Mouse (Mus musculus) monocyte, adult 5-6 weeks (primary cell): Measurements from ENCODE around the gene Olfr1344. TPM values are rescaled to one million over a fixed set of nuclear protein-coding genes. Genes with fewer than 3 reads are reported as not detected.
"Not testable (repeated sequence)": the region's sequence is repeated elsewhere in the genome, so short reads cannot be mapped to it uniquely, and the experiment has no call there.

Source experiments
- ATAC-seq: fragments of 153-309, 156-312 bp; replicated peaks from 2 replicates; pipeline ENCODE4 v1.8.0; 2017; ENCODE audit warnings: mild to moderate bottlenecking; ENCODE audit not compliant: low TSS enrichment, insufficient number of reproducible peaks, severe bottlenecking, poor library complexity, low FRiP score
- total RNA-seq: library from RNA; stranded (forward); fragments of 200-1000, 200-491, 200-594 nt; gene quantifications from 3 replicates; pipeline ENCODE4 v1.2.3, GENCODE M21; 2017

Gene Olfr1344
- not detected in 3 replicates for total RNA-seq

DNA sequence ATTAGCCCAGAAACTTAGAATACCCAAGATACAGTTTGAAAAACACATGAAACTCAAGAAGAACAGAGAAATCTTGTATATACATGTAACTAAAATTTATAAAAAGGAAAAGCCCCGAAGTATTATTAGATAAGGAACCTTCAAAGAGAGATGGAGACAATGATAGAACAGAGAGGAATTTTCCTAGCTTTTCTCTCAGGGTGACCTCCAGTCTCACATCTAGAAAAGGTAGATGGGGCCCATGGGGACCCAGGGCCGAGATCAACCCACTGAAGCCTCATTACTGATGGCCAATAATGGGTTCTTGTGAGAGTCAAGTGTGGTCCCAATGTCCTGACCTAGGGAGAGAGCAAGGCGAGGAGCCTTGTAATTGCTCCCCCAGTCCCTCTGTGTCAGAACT lies at the start of gene Olfr1344:
Gene Olfr1344, plus strand, starts transcription at position 301 of the 400 bp plus-strand sequence.
- ATAC-seq: no peak

DNA sequence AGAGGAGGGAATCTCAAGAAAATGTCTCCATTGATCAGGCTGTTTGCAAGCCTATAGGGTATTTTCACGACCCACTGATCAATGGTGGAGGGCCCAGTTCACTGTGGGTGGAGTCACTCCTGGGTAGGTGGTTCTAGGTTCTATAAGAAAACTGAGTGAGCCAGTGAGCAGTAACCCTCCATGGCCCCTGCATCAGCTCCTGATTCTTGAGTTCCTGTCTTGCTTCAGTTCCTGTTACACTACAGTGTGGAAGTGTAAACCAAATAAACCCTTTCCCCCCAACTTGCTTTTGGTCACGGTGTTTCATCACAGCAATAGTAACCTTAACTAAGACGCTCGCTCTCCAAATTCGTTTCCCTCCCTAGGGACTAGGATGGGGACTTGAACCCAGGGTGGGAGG lies 49.5 kb upstream of the Olfr1344 start:
- ATAC-seq: no peak

DNA sequence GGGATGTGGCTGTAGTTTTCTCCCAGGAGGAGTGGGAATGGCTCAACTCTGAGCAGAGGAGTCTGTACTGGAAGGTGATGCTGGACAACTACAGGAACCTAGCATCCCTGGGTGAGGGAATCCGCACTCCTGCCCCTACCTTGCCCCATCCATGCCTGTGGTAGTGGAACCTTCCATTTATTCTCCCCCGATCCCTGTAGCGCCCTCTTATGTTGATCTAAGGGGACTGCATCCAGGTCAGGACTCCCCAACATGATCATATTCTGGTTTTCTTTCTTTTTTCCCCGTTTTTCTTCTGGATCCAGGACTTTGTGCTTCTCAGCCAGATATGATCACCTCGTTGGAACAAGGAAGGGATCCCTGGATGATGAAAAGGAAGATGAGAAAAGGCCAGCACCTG lies 49.0 kb upstream of the Olfr1344 start:
- no peak for ATAC-seq

DNA sequence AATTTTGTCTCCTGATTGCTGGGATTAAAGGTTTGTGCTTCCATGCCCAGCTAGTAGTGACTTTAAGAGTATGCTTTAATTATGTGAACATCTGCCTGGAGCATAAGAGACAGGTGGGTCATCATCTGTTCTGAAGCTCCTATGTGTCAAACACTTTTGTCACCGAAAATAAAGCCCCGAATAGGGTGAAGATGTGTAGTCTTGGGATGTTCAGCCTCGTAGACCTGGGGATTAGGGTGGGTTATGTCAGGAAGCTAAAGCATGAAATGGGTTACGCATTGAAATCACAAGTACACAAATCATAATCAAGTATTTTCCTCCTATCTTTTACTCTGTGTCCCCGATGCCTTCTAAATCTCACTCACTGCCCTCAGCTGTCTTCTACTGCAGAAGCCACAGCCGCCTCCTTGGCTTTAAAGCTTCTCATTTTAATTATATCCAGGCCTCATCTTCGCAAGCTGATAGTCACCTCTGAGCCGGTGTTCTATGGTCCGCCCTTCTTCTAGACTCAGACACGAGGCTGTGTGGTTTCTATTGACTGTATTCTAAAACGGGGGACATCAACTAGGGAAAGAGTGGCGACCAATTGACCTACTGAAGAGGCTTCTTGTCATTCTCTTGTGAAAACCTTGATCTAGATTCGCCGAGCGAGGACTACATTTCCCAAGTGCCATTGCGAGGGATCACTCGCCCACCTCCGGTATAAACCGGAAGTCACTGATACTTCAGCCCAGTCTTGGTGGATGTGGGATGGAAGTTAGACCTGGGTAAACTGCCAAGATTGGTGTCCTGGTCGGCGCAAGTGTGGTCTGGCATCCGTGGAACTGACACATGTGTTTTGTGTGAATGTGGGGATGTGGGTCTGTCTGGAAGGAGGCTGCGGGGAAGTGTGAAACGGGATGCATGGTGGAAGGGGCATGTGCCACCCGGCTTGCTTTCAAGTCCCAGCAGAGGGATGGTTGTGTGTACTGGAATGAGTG lies 40.2 kb upstream of the Olfr1344 start, which contains the start of gene Smim17:
Gene Smim17, plus strand, starts transcription at position 720 of the 980 bp plus-strand sequence.
- peak; percentile 73 for ATAC-seq

DNA sequence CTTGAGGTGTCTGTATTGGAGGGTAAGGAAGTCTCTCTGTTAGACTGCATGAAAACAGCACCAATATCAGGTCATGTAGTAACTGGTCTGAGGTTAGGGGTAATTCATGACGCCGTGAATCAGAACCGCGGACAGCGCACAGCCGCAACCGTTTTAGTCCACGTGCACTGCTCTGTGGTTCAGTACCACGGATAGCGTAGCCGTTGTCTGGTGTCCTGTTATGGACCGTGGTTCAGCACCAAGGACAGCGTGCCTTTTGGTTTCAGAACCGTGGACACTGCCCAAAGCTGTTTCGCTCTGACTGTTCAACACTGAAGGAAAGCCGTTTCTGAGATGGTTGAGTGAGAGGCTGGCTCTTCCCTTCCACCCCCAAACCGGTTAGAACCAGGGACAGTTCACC lies 28.4 kb upstream of the Olfr1344 start, which contains the start of gene Gm20715:
Gene Gm20715, plus strand, starts transcription at position 235 of the 400 bp plus-strand sequence.
- ATAC-seq: peak; percentile 83

DNA sequence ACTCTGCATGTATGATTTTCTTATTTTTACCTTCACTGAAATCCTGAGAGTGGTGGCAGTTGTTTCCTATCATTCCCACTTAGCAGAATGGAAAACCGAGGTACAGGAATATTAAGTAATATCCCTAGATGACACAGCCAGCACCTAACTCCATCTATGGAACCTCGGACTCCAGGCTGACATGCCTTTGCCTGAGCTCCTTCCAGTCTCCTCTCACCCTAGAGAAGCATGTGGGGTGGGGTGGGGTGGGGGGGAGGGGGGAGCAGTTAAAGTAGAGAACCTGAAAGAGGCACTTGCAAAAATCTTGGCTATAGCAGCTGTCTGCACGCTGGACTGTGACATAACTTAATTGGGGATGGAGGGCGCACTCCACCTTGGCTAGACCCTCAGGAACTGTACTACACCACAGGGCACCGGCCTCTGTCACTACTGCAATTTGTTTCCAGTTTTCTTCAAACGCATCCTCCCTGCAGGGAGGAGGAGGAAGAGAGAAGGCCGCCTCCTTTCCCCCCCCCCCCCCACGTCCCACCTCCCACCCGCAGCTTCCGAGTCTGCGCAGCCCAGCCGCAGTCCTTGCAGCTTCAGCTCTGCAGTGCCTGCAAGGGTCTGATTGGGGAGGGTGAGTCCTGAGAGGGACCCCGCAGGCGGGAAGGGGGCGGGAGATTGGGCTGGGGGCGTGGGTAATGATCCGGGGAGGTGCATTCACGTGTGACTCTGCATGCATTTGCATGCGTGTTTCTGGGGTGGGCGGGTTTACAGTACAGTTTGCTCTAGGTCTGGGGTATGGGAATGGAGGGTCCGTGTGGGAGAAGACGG lies 23.7 kb upstream of the Olfr1344 start:
- no peak for ATAC-seq

DNA sequence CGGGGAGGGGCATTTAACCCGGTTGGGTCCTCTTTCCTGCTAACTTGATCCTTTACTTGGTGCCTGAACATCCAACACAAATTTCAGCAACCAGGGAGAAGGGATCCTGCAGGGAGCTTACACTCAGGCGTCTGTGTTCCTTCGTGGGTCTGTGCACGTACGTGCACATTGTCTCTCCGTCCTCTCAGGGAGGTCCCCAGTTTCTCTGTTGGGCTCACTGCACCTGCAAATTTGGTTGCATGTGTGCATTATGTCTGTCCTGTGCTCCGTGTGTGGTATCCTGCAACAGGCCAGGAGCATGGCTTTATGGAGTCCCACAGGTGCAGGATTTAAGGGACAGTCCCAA lies 23.1 kb upstream of the Olfr1344 start:
- no peak for ATAC-seq

DNA sequence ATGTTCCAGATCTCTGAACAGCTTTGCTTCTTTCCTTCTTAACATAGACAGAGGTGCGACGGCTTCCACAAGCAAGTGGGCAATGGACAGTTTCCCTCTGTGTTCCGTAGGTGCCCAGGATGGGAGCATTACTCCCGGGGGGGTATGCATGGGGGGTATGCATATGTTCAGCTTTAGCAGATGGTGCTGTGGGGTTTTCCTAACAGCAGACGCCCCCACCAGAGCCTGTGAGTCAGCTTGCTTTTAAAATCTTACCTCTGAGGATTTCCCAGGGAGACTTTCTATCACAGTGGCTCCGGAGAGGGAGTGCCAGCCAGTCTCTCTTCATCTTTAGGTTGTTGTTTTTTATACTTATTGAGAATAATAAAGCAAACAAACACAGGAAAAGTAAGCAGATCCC lies 18.6 kb upstream of the Olfr1344 start:
- ATAC-seq: no peak

DNA sequence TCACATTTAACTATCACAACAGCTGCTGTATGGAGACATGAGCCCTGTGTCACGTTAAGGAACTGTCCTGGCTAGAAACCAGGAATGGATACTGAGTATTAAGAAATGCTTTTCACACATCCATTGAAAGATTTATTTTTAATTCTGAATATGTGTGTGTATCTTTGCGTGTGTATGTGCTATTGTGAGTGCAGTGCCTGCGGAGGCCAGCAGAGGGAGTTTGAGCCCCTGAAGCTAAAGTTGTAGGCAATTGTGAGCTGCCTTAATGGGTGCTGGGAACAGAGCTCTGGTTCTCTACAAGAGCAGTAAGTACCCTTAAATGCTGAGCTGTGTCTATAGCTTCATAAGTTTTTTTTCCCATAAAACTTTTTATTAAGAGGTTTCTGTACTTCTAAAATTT lies 9.1 kb upstream of the Olfr1344 start:
- no peak for ATAC-seq

DNA sequence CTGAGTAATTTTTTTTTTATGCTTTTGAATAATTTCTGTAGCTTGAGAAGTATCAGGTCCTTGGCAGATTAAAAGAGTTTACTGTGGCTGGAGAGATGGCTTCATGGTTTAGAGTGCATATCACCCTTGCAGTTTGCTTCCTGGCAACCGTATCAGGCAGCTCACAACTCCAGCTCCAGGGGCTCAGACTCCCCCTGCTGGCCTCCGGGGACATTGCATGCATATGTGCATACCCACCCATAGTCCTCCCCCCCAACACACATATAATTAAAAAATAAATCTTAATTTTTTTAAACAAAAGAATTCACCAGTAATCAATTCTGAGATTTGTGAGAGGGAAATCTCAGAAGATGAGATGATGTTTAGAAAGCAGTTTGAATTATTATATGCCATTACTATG lies 8.1 kb upstream of the Olfr1344 start:
- ATAC-seq: no peak

DNA sequence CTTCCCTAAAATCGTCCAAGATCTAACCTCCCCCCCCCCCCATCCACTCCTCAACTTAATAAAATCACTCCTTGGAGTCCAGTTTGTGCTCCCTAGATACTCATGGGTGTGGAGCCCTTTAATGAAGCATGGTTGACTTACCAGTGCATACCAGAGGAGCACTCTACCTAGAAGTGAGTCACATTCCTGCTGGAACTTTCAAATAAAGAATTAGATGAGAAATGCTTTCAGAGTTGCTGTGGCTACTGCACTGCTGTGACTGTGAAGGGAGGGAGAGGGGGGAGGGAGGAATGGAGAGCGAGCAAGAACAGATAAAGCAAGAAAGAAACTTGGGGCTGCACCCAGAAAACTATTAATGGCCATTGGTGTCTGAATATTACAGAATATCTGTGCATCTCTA lies 2.7 kb downstream of the Olfr1344 start:
- no peak for ATAC-seq

DNA sequence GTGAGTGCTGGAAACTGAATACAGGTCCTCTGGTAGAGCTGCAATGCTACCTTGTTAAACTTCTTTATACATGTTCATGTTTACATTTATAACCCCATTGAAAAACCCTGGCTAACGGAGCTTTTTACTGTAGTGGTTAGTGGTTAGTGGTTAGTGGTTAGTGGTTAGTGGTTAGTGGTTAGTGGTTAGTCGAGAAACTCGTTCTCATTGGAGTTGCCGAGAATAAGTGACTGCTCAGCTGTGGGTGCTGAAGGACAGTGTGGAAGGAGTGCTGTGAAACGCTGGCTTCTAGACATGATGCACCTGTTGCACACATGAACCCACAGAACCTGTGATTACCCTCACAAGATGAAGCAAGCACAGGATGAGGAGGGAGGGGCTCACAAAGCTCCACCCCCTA lies 9.3 kb downstream of the Olfr1344 start:
- ATAC-seq: no peak

DNA sequence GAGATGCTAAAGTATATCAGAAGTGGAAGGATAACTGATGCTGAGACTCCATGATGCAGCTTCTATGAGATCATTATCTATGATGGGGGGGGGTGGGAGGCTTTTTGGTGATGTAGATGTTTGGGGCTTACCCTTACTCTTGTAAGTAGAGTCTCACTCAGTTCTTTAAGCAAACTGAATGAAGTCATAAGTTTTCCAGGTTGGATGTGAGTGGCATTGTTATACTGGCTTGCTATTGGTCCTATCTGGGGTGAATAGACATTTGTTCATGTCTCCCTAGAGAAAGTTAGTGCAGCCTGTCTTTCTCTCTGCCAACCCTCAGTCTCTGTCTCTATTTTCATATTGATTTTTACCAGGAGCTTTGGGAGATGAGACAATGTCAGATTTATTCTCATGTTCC lies 17.4 kb downstream of the Olfr1344 start, which contains the start of gene Olfr1336:
Gene Olfr1336, plus strand, starts transcription at position 301 of the 400 bp plus-strand sequence.
- ATAC-seq: no peak

DNA sequence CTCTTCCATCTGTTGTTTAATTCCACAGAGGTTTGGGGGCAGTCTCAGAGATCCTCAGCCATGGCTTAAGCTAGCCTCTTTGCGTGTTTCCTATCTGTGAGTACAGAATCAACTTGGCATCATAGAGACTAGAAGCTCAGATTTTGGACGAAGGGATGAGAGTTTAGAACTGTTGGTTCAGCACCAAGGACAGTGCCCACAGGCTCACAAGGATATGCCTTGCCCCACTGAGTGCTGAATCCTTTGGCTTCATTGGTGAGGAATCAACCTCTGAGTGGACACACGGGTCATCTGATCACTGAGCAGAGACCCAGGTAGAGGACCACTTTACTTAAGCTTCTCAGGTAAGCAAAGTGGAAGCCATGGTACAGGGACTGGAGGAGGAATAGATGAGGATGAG lies 17.9 kb downstream of the Olfr1344 start:
- ATAC-seq: no peak

DNA sequence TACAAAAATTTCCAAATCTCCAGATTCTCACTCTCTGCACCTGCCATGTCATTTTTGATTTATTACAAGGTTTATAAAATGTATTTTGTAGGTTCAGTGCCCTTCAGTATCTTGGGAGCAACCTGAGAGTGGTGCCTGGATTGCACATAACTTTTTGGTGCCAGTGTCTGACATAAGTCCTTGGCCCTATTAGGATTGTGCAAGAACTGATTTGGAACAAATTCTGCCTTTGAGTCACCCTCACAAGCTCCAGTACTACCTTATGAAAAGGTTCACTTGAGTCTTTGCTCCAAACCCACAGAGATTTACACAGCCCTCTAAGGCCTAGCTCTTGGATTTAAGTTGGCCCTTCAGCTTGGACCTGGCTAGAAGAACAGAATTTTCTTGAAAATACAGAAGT lies 28.5 kb downstream of the Olfr1344 start, which contains the start of gene Olfr1346:
Gene Olfr1346, plus strand, starts transcription at position 151 of the 400 bp plus-strand sequence.
- no peak for ATAC-seq

DNA sequence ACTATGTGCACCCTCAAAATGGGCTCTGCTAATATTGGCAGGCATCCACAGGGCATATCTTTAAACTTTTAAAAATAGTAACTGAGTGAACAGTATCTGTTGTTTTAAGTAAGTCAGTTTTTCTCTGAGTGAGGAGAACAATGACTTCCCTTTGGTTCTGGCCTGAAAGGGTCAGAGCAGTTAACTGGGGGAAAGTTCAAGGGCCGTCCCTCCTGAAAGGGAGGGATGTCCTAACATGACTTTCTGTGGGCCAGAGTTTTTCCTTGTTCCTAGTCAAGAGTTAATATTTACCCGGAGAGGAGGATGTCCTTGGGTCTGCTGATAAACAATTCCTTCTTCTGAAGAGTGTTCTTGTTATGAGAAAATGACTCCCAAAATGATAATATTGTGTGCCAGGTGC lies 39.1 kb downstream of the Olfr1344 start:
- not testable (repeated sequence) for ATAC-seq

DNA sequence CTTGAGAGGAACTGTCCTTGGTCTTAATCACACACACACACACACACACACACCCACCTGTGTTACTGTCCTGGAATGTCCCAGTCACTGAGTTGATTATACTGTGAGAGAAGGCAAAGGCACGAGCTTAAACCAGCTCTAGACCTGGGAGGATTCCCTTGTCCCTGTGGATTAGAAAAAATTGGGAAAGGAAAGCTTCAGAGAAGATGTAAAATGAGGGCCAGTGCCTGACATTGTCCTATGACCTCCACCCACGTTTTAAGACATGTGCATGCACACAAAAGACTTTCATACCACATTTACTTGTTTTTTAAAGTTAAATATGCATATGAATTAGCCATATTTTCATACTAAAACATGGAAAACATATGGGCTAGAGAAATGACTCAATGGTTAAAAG lies 48.4 kb downstream of the Olfr1344 start, which contains the start of gene Olfr5:
Gene Olfr5, minus strand, starts transcription at position 101 of the 400 bp plus-strand sequence.
- no peak for ATAC-seq
